ENCODE assay signal across 9 mouse cellular contexts in the genomic region with DNA sequence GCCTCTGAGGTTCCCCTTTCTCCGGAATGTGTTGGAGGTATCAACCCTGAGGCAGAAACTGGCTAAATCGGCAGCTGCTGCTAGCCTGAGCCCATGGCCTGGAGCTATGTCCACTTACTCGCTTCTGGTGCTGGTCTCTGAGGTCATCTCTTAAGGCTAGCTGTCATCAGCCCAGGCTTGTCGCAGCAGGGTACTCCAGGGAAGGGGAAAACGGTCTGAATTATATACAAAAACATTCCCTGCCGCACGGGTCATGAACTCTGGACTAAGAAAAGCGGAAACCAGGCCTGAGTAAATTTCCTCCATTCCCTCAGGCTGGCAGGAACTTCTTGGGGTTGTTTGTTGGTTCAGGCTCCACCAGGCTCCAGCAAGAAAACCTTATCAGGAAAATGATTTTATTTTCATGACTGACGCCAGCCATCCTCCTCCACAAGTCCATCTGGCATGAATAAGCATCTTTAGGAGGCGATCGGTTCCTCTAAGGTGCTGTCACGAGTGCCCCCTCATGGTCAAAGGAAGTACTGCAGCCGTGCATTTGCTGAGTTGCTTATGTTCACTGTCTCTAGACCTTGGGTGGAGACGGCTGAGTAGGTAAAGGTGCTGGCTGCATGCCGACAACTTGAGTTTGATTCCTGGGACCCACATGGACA. TPM values are rescaled to one million over a fixed set of nuclear protein-coding genes. Genes with fewer than 3 reads are reported as not detected.
DNase-seq lines count a peak whose midpoint lies in the region; ATAC-seq lines count a peak whose summit lies in the region.
"Had no signal": no experiment of that assay in that cellular context is flagged by ENCODE, and none has a peak within 500 bp of the region (broad histone marks: within the 10 kb centered on the region; RNA-seq: fewer than 3 reads in every experiment).

No protein-coding gene starts in this region.

- H3K36me3 ChIP-seq in forebrain, embryonic 10.5 days (replicated peaks), result no peaks in the 10 kb centered on the region
- no peaks in the 10 kb centered on the region for H3K36me3 ChIP-seq in heart, embryonic 16.5 days (ENCODE audit: control insufficient read depth, insufficient read depth)
- no peaks in the 10 kb centered on the region for H3K36me3 ChIP-seq in liver, embryonic 15.5 days (replicated peaks)
- 0 out of 2 replicates have a peak, but pooled peaks cover 3% of the 10 kb centered on the region for H3K36me3 ChIP-seq in neural tube, embryonic 15.5 days

- H3K27me3 ChIP-seq in forebrain, embryonic 10.5 days (ENCODE audit: poor library complexity, severe bottlenecking), result no peaks in the 10 kb centered on the region
- H3K27me3 ChIP-seq in heart, embryonic 16.5 days (ENCODE audit: control insufficient read depth, insufficient read depth, low read length), result no peaks in the 10 kb centered on the region
- no peaks in the 10 kb centered on the region for H3K27me3 ChIP-seq in liver, embryonic 15.5 days
- H3K27me3 ChIP-seq in neural tube, embryonic 15.5 days (replicated peaks), result no peaks in the 10 kb centered on the region

- peak overlapping the region; percentile 13 for H3K4me3 ChIP-seq in forebrain, embryonic 10.5 days
- H3K4me3 ChIP-seq in heart, embryonic 16.5 days (ENCODE audit: low read length), result no peak overlapping the region
- no peak overlapping the region; the same call in 1 of the 2 replicates for H3K4me3 ChIP-seq in liver, embryonic 15.5 days (replicated peaks)
- no peak overlapping the region for H3K4me3 ChIP-seq in neural tube, embryonic 15.5 days (replicated peaks)

- peak overlapping the region; percentile 85 for H3K27ac ChIP-seq in forebrain, embryonic 10.5 days
- H3K27ac ChIP-seq in heart, embryonic 16.5 days (ENCODE audit: low read length), result peak overlapping the region; percentile 80
- peak overlapping the region; percentile 83 for H3K27ac ChIP-seq in liver, embryonic 15.5 days (replicated peaks)
- peak overlapping the region; percentile 65 for H3K27ac ChIP-seq in neural tube, embryonic 15.5 days (replicated peaks)

- H3K9ac ChIP-seq in heart, embryonic 16.5 days (ENCODE audit: low read length), result no peak overlapping the region
- no peak overlapping the region for H3K9ac ChIP-seq in liver, embryonic 15.5 days
- no peak overlapping the region for H3K9ac ChIP-seq in neural tube, embryonic 15.5 days (replicated peaks)

- DNase-seq in CD8-positive naive resting alpha-beta T cell, adult 2 months (ENCODE audit: low read depth in 2 of 2, low spot score in 2 of 2), result peak; percentile 92 to 95
- DNase-seq in c-Kit-positive CD71-negative TER-119-negative erythroid progenitor cells, embryonic 14.5 days (ENCODE audit: low read depth), result peak; percentile 98
- DNase-seq in forebrain, embryonic 10.5 days (ENCODE audit: extremely low spot score, low spot score), result peak; percentile 91
- DNase-seq in kidney, postnatal 36 days, result peak; percentile 94 to 97
- peak; percentile 84 for DNase-seq in testis, postnatal 14 days (ENCODE audit: low spot score)

- H3K4me2 ChIP-seq in heart, embryonic 16.5 days (ENCODE audit: low read depth, low read length), result no peak overlapping the region
- H3K4me2 ChIP-seq in liver, embryonic 15.5 days, result peak overlapping the region; percentile 54
- peak overlapping the region; percentile 32 for H3K4me2 ChIP-seq in neural tube, embryonic 15.5 days

- peak; percentile 46 for ATAC-seq in heart, embryonic 16.5 days (replicated peaks; ENCODE audit: extremely low read depth, insufficient read depth, low FRiP score)
- peak; percentile 46 for ATAC-seq in liver, embryonic 15.5 days (ENCODE audit: insufficient read depth)
- 0 out of 2 replicates have a peak, but pooled peaks have one; percentile 26 for ATAC-seq in neural tube, embryonic 15.5 days (ENCODE audit: low FRiP score)

- no peaks in the 10 kb centered on the region for H3K9me3 ChIP-seq in forebrain, embryonic 10.5 days
- no peaks in the 10 kb centered on the region for H3K9me3 ChIP-seq in heart, embryonic 16.5 days (replicated peaks; ENCODE audit: control insufficient read depth, low read length)
- H3K9me3 ChIP-seq in liver, embryonic 15.5 days (replicated peaks), result no peaks in the 10 kb centered on the region
- no peaks in the 10 kb centered on the region for H3K9me3 ChIP-seq in neural tube, embryonic 15.5 days (replicated peaks)

- H3K4me1 ChIP-seq in forebrain, embryonic 10.5 days, result peaks cover 56% of the 10 kb centered on the region
- H3K4me1 ChIP-seq in heart, embryonic 16.5 days (ENCODE audit: control insufficient read depth, insufficient read depth, low read length), result peaks cover 13% of the 10 kb centered on the region
- peaks cover 40% of the 10 kb centered on the region for H3K4me1 ChIP-seq in liver, embryonic 15.5 days (replicated peaks)
- H3K4me1 ChIP-seq in neural tube, embryonic 15.5 days, result peaks cover 39% of the 10 kb centered on the region

- 25% methylated on average over 15 of the region's 15 CpGs for WGBS in forebrain, embryonic 10.5 days
- 14% methylated on average over 15 of the region's 15 CpGs for WGBS in heart, embryonic 16.5 days
- 20% methylated on average over 15 of the region's 15 CpGs for WGBS in liver, embryonic 15.5 days (ENCODE audit: insufficient replicate concordance)
- 24% methylated on average over 15 of the region's 15 CpGs for WGBS in neural tube, embryonic 15.5 days

RNA-seq across cellular contexts. Expression of a gene that starts 1.7 kb away (rescaled TPM):
- polyA plus RNA-seq in forebrain, embryonic 10.5 days (2016; fragmentation: Nextera tagmentation; extraction: Ambion mirVana), result 8.1 and 8.2 TPM in 2 replicates
- 5.4 and 6.2 TPM in 2 replicates for polyA plus RNA-seq in heart, embryonic 16.5 days (2015; fragmentation: Nextera tagmentation; extraction: Ambion mirVana)
- polyA plus RNA-seq in liver, embryonic 15.5 days (2015; fragmentation: Nextera tagmentation; extraction: Ambion mirVana), result 3.3 and 3.5 TPM in 2 replicates
- polyA plus RNA-seq in neural tube, embryonic 15.5 days (2015; fragmentation: Nextera tagmentation; extraction: Ambion mirVana), result 16.2 and 17.8 TPM in 2 replicates

RNA-seq across cellular contexts. Expression of a gene that starts 11.5 kb away (rescaled TPM):
- polyA plus RNA-seq in forebrain, embryonic 10.5 days (2016; fragmentation: Nextera tagmentation; extraction: Ambion mirVana), result 0.19 and 0.20 TPM in 2 replicates
- 4.1 and 12.9 TPM in 2 replicates for polyA plus RNA-seq in heart, embryonic 16.5 days (2015; fragmentation: Nextera tagmentation; extraction: Ambion mirVana)
- polyA plus RNA-seq in liver, embryonic 15.5 days (2015; fragmentation: Nextera tagmentation; extraction: Ambion mirVana), result 0.08 and 0.15 TPM in 2 replicates
- polyA plus RNA-seq in neural tube, embryonic 15.5 days (2015; fragmentation: Nextera tagmentation; extraction: Ambion mirVana), result 0.44 and 7.2 TPM in 2 replicates

RNA-seq across cellular contexts. Expression of a gene that starts 17.9 kb away (rescaled TPM):
- polyA plus RNA-seq in forebrain, embryonic 10.5 days (2016; fragmentation: Nextera tagmentation; extraction: Ambion mirVana), result 93.2 and 94.5 TPM in 2 replicates
- polyA plus RNA-seq in heart, embryonic 16.5 days (2015; fragmentation: Nextera tagmentation; extraction: Ambion mirVana), result 60.1 and 64.9 TPM in 2 replicates
- 38.1 and 41.9 TPM in 2 replicates for polyA plus RNA-seq in liver, embryonic 15.5 days (2015; fragmentation: Nextera tagmentation; extraction: Ambion mirVana)
- polyA plus RNA-seq in neural tube, embryonic 15.5 days (2015; fragmentation: Nextera tagmentation; extraction: Ambion mirVana), result 95.5 and 96.2 TPM in 2 replicates

RNA-seq across cellular contexts. Expression of a gene that starts 33.4 kb away (rescaled TPM):
- 0.15 and 0.19 TPM in 2 replicates for polyA plus RNA-seq in forebrain, embryonic 10.5 days (2016; fragmentation: Nextera tagmentation; extraction: Ambion mirVana)
- polyA plus RNA-seq in heart, embryonic 16.5 days (2015; fragmentation: Nextera tagmentation; extraction: Ambion mirVana), result 0.12 and 0.14 TPM in 2 replicates
- 0.55 and 0.71 TPM in 2 replicates for polyA plus RNA-seq in liver, embryonic 15.5 days (2015; fragmentation: Nextera tagmentation; extraction: Ambion mirVana)
- 0.09 and 0.10 TPM in 2 replicates for polyA plus RNA-seq in neural tube, embryonic 15.5 days (2015; fragmentation: Nextera tagmentation; extraction: Ambion mirVana)
- polyA plus RNA-seq: neural tube, embryonic 14.5 days had no signal

RNA-seq across cellular contexts. Expression of a gene that starts 40.4 kb away (rescaled TPM):
- polyA plus RNA-seq in forebrain, embryonic 10.5 days (2016; fragmentation: Nextera tagmentation; extraction: Ambion mirVana), result 719 and 771 TPM in 2 replicates
- 523 and 525 TPM in 2 replicates for polyA plus RNA-seq in heart, embryonic 16.5 days (2015; fragmentation: Nextera tagmentation; extraction: Ambion mirVana)
- polyA plus RNA-seq in liver, embryonic 15.5 days (2015; fragmentation: Nextera tagmentation; extraction: Ambion mirVana), result 233 and 234 TPM in 2 replicates
- polyA plus RNA-seq in neural tube, embryonic 15.5 days (2015; fragmentation: Nextera tagmentation; extraction: Ambion mirVana), result 1,012 and 1,180 TPM in 2 replicates
